Mouse (Mus musculus) spleen, postnatal 36 days (tissue): Measurements from ENCODE around the gene Atcay.
A peak's percentile ranks its signal among the peaks of the same experiment; 100 is the strongest.

Experiments used
- DNase-seq, 2 experiments: peaks; one replicate each; pipeline ENCODE4 v3.0.0; 2022; ENCODE audit warnings: low spot score in 2 of 2, mixed read lengths in 1 of 2

The Atcay gene

DNA sequence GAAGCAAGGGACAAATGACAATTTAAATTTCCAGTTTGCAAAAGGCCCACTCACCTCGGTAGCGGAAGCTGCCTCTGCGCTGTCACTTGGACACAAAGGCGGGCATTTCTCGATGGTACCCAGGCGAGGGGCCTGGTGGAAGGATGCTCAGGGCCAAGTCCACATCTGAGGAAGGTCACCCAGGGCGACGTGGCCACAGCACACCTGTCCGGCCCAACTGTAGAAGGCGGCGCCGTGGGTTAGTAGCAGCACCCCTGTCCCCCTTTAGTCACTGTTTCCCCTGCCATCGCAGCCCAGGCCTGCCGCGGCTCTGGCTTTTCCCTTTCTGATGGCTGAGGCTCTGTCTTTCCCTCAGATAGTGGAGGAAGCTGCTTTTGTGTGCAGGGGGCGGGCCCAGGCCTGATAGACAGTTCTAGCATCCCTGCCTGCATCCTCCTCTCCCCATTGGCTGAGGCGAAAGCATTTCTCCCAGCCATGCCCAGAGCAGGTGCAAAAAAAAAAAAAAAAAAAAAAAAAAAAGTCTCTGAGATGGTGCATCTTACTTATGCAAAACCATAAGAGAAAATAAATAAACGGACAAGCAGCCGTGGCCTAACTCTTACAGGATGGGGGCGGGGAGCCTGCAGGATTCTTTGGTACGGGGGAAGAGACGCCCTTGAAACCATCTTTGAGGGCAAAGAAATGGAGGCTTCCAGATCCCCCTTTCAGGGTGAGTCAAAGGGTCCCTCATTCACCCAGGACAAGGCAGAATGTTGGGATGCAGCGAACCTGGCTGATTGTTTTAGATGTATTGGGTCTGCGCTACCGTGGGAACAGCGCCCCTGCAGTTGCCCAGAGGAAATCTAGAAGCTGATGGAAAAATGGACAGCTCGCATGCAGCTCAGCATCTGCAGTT lies at the start of gene Atcay:
Gene Atcay (minus strand): TSS at position 396 of the 895 bp plus-strand sequence.
- DNase-seq, result no peak

DNA sequence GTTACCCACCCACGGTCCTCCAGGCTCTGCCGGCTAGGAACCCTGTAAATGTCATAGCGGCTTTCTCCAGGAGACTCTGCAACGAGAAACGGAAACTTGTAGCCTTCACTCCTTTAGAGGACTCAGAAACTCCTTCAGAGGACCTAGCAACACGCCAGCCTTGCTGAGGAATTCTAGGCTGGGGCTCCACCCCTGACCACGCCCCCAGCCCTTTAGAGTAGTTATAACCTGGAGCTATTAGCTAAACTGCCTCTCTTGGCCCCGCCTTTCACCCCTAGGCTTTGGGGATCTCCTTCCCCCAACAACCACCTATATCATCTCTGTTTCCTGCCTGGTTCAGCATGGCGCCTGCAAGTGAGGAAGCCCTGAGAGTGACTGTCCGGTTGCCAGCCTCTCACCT lies 48.9 kb upstream of the Atcay start:
- DNase-seq, result no peak

DNA sequence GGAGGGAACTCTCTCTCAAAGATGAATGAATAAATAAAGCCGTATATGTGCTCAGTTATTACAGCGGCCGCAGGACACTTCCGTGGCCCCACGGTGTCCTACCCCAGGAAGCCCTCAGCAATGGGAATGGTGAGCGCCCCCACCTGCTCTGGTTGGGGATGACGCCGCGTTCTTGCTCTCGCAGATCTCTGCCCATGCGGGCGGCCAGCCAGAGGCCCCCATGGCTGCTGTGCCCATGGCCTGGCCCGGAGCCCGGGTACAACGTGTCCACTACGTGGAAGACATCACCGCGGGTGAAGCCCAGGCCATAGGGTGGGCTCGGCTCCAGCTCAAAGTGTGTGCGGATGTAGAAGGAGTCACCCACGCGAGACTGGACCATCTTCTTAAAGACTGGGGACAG lies 47.0 kb upstream of the Atcay start:
- DNase-seq, result no peak

DNA sequence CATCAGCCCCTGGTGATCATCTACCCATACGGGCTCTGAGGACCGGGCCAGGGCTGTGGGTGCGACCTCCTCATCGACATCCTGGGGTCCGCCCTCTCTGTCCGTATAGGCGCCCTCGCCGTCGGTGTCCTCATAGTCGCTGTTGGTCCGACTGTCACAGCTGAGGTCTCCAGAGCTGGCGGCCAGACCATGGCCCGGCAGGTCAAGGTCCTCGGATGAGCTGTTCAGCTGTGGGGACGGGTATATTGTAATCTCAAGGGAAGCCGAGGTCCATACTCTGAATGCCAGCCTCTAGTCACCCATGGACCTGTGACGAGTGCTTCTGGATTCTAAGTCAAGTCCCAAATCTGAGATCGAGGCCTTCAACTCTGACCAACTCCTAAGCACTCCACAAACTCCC lies 43.2 kb upstream of the Atcay start:
- DNase-seq, result no peak

DNA sequence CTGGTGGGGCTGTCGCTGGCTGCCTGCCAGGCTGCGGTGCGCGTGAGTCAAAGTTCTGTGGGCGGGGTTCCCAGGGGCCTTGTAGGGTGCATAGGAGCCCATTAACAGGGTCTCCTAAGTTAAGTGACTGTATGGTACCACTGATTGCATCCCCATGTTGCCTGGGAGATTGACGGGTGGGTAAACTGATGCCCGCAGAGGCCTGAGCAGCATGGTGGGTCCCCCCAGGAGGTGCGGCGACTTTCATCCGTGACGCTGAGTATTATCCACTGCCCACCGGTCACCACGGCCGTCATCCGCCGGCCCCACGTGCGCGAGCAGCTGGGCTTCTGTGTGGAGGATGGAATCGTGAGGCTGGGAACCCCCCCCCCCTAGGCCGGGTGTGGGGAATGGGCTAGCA lies 41.7 kb upstream of the Atcay start:
- no peak for DNase-seq

DNA sequence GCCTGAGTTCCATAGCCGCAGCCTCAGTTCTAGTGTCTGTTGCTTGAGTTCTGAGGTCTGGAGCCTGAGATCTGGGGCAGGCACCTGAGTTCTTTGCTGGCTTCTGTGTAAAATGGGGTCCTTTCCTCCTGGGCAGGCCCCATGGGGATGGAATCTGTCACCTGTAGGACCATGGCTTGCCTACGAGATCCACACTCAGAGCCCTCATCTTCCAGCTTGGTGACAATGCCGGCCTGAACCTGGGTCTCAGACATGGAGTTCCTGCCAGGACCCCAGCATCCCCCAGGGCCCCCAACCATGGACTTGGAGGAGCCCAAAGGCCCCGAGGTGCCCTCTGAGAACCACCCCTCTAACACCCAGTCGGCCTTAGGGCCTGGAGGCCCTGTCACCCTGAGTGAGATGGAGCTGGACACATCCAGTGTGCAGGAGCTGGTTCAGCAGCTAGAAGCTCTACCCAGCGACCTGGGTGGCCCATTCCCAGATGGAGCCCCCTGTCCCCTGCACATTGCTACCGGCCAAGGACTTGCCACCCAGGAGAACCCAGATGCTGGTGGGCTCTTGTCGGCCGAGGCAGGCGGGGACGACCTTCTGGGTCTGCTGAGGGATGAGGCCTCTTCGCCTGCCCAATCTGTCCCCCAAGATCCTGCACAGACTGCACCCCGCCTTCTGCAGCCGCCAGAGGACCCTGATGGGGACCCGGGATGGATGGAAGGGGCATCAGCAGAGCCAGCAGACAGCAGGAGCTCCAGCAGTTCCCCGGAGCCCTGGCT lies 38.2 kb upstream of the Atcay start:
- DNase-seq, result no peak

DNA sequence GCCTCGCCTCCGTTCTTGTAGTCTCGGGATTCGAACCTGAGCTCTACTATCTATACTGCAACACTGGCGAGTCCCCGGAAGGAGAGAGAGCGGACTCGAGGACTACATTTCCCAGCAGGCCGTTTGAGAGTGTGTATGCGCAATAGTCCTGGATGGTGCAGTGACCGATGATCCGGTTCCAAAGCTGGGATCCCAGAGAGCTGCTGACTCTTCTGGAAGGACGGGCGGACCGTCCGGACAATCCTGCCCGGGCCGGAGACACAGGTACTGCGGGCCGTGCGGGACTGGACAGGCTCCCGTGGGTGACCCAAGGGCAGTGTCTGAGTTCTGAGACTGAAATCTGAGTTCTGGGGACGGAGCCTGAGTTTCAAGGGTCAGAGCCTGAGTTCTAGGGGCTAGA lies 37.4 kb upstream of the Atcay start:
- DNase-seq, result peak; percentile 77 to 82

DNA sequence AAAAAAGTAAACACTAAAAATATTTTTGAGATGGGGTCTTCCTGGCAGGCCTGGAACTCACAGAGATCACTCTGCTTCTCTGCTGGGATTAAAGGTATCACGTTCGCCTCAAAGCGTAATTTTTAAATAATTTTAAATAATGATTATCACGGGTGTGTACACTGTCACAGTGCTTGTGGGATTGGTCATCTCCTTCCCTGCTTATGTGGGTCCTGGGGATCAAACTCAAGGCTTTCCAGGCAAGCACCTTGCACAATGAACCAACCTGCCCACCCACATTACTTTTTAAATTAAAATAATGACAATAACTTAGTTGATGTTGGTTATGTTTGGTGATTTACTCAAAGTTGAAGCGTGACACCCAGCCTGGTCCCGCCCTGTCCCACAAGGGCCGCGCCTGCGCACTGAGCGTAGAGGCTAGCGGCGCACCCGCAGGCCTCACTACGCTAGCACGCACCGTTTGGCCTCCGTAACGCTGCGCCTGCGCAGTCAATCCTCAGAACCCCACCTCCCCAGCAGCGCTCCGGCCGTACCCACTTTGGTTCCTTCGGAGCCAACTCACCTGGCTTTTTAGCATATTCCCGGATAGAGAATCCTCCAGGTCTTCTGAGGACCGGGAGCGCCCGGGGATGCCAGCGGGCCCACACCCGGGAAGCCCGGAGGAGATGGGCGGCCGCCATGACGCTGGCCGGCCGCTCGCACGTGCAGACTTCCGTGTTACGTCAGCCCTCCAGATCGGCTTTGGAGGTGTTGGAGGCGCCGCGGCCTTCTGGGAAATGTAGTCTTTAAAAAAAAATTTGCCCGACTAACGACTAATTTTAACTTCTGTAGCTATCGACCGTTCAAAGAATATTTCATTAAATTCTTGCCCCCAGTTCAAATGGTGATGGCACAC lies 35.8 kb upstream of the Atcay start, which contains the start of the genes Mrpl54 and Apba3:
Gene Mrpl54 (minus strand): TSS at position 724 of the 895 bp plus-strand sequence.
Gene Apba3 (plus strand): TSS at position 750 of the 895 bp plus-strand sequence.
- peak; percentile 95 to 97 for DNase-seq

DNA sequence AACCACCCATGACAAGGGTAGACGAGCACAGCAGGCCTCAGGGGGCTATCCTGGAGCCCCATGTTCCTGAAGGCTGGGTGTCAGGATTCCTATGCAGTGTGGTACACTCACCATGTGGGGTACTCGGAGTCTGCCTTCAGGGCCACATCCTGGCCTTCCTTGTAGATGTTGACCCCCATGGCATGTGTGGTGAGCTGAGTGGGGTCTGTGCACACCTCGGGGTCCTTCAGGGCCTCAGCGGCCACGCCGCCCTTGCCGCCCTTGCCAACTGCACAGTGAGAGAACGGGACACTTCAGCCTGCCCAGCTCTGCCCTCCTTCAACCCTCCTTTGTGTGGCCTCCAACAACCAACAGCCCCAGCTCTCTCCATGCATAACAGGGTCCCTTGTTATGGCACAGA lies 34.9 kb upstream of the Atcay start:
- DNase-seq, result no peak

DNA sequence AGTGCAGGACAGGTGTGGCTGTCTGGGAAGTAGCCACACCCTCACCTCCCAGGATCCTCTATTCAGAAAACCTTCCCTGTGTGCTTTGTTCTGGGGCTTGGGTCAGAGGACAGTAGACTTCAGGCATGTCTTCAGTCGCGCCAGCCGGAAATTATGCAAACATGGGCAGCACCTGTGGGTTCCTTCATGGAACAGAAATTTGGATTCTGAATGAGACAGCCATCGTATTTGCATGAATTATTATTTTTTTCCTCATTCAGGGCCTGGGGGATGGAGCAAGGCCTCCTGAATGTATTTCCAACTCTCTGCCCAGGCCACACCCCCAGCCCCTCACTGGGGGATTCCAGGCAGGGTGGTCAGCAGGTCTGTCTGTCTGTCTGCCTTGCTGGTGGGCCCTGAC lies 30.4 kb upstream of the Atcay start:
- no peak for DNase-seq

DNA sequence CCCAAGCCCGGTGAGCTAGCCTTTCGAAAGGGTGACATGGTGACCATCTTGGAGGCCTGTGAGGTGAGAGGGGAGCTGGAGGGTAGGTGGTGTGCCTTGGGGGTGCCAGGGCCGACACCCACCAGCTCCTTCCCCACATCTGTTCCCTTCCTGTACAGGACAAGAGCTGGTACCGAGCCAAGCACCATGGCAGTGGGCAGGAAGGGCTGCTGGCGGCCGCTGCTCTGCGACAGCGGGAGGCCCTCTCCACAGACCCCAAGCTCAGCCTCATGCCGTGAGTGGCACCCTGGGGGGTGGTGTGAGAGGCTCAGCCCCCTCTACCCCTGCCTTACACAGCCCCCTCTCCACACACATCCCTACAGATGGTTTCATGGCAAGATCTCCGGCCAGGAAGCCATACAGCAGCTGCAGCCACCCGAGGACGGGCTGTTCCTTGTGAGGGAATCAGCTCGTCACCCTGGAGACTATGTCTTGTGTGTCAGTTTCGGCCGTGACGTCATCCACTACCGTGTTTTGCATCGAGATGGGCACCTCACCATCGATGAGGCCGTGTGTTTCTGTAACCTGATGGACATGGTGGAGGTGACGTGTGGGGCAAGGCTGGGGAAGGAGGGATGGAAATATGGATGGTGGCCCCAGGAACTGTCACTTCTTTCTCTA lies 28.7 kb upstream of the Atcay start:
- no peak for DNase-seq

DNA sequence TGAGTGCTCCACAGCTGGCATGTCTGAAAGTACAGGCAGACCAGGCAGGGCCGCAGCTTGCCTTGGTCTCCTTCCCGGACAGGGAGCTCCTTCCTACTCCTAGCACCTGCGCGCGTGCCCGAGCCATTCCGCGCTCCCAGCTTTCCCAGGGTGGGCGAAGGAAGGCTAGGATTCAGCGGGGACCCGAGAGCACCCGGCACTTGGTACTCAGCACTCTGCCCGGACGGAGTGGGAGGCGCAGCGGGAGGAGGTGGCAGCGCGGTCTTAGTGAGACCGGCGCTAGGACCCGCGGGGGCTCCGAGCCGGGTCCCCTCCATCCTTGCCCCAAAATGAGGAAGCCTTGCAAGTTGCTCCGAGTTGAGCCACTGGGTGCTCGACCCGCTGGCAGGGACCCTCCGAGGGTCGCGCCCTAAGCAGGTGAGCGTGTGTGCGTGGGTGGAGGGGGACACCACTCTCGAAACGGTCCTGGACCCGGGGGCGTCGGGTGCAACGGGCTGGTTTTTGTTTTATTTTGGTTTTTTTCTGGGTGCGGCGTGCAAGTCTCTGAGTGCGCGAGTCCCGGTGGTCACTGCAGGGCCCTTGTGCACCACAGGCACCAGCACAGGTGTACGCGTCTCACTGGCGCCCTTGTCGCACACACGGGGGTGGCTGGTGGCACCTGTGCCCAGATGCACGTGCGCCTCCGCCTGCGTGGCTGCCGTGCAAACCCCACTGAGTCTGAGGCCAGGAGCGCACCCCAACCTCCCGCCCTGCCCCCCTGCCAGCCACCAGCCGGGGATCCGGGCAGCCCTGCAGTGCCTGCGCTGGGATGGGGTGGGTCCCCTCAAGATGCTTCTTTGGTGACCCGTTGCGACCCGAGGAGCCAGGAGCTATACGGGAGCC lies 26.8 kb upstream of the Atcay start:
- peak; percentile 57 to 58 for DNase-seq

DNA sequence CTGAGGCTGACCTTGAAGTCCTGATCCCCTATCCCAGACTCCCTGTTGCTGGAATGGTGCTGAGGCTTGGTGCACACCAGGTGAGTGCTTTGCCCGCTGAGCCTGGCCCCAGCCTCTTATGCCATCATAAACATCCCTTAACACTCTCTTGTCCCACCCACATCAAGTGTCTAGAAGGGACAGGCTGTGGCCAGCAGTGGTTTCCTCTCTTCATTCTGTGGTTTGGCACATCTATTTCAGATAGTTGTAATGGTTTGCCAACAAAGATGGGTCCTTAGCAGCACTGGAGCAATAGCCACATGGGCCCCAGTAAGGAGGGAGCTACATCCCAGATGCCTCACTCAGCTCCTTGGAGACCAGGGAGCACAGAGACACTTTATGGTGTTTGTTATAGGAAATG lies 24.3 kb upstream of the Atcay start:
- no peak for DNase-seq

DNA sequence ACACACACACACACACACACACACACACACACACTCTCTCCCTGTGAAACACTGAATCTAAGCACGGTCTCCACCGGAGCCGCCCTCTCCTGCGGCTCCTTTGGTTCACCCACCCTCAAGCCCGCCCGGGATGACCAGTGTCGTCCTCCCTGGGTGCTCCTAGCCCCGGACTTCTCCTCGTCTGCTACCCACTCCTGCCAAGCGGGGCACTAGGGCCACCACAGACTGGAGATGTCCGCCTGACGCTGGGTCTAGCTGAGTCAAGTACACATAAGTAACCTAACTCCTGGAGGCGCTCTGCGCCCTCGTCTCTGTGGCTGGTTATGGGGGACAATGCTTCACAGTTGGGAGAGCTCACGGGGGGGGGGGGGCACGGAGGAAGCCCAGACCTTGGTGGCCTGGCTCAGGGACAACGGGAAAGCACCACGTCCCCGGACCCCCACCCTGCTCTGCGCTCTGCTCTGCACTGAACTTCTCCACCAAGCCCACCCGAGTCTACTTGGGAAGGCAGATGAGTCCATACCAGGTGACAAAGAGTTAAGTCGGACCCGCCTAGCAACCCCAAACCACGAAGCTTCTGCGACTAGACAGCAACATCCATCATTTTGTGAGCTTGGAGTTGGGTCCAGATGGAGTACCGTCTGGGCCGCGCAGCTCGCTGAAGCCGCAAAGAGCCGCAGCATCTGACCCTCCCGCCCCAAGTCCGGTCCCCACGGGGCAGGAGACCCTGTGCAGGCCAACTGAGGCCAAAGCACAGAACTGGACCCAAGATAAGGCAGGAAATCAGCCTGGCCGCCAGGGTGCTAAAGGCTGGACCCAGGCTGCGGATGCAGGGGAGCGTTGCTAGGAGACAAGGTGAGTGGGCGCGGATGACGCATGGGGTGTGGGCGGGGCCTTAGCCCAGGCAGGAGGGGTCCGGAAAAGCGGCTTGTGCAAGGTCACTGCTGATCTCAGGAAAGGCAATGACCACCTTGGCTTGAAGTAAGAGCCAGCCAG lies 22.1 kb upstream of the Atcay start, which contains the start of gene Matk:
Gene Matk (plus strand): TSS at position 512 of the 996 bp plus-strand sequence.
- peak; percentile 46 to 51 for DNase-seq

DNA sequence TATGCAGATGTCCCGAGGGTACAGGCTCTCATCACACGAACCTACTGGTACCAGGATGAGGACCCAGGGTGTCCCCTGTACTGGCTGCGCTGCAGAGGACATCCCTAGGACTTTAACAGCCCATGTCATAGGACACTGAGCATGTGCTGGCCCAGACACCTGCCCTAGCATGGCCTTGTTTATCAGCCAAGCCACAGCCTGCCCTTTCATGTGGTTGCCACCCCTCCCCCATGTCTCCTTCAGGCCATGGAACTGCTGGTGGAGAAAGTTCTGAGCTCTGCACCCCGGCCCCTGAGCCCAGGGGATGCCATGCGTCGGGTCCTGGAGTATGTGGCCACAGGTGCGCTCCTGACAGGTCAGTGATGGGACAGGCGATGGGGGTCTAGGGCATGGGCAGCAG lies 18.8 kb upstream of the Atcay start:
- DNase-seq, result no peak

DNA sequence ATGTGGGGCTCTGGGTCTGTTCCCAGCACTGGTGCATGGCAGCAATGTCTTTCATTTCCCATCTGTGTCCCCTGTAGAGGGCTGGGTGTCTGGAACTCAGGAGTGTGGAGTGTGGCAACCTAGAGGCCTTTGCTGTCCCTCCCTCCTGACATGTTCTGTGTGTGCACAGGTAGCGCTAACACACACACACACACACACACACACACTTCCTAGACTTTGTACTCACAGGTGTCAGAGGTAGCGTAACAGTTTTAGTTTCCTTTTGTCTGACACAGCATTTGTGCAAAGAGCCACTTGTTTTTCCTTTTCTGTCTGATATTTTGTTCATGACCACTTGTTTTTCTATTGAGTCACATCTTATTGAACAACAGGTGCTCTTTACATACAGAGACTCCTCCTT lies 17.2 kb upstream of the Atcay start:
- DNase-seq, result no peak

DNA sequence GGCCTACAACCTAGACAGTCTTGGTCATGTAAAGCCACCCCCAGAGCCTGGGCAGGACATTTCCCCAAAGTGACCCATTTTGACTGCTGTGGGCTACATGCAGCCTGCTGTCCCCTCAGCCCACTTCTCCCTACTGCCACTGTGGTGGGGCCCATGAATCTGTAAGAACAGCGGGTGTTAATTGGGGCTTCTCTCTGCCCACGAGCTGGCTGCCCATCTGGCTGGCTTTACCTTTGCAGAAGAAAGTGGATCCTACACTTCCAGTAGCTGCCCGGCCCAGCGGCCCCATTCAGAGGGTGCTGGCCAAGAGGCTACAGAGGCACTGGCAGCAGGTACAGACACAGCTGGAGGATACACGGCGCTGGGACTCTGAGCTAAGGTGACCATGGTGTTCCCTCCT lies 14.5 kb upstream of the Atcay start:
- DNase-seq, result no peak

DNA sequence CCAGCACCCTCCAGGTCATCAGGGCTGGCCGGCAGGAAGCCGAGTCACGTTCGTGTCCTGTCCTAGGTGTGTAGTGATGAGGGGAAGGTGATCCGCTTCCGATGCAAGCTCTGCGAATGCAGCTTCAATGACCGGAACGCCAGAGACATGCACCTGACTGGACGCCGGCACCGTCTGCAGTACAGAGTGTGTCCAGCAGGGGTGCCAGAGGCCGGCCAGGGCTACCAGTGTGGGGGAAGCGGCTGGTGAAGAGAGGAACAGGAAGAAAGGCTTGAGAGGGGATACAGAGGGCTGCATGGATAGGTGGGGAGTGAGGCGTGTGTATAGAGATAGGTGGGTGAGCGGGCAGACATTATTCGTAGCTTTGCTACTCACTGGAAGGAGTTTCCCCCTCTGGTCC lies 14.0 kb upstream of the Atcay start:
- peak; percentile 72 to 74 for DNase-seq

DNA sequence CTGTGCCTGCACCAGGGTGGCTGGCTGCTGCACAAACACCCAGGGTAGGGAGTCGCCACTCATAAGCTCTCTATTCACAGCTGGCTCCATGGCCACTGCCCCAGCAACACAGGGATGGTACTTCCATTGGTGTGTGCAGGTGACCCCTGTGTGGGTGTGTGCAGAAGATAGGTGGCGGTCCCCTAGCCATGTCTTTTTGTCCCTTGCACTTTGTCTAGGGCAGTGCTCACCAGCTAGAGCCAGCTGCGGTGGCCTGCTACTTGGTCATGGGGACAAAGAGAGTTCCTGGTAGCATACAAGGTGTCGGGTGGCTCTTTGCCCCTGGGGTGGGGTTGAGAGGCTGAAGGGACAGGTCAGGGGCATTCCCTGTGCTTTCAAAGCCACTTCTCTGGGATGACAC lies 13.5 kb upstream of the Atcay start:
- no peak for DNase-seq
